Mouse (Mus musculus) ovary, adult 18-20 months (tissue): ENCODE measurements at regions not wholly inside any gene's neighbourhood (a gene's known extent, or its start where the extent isn't known, plus 50 kb on each side); places are given as distances from the start of the nearest gene placed in this dataset.

Experiments used
- DNase-seq: peaks from one replicate; pipeline ENCODE4 v3.0.0; 2022; ENCODE audit warnings: low spot score, mixed read lengths

- no peak for DNase-seq
Measured at GRCm38 (mm10) chr9:23134006-23134405, 88.9 kb upstream of the Bmper start.

- DNase-seq = no peak
Measured at GRCm38 (mm10) chr9:23134421-23135118, 88.3 kb upstream of the Bmper start.

- no peak for DNase-seq
Measured at GRCm38 (mm10) chr9:23136511-23136910, 86.4 kb upstream of the Bmper start.

- DNase-seq = no peak
Measured at GRCm38 (mm10) chr9:23137682-23138210, 85.1 kb upstream of the Bmper start.

GRCm38 (mm10) chr9:23139580-23140162 is 83.2 kb upstream of the Bmper start:
- no peak for DNase-seq

- no peak for DNase-seq
Measured at GRCm38 (mm10) chr9:23144281-23144680, 78.6 kb upstream of the Bmper start.

- DNase-seq = no peak
Measured at GRCm38 (mm10) chr9:23150338-23150737, 72.5 kb upstream of the Bmper start.

GRCm38 (mm10) chr9:23150874-23151273 is 72.0 kb upstream of the Bmper start:
- DNase-seq = no peak

GRCm38 (mm10) chr9:23151953-23152490 is 70.9 kb upstream of the Bmper start:
- no peak for DNase-seq

GRCm38 (mm10) chr9:23156820-23157570 is 65.9 kb upstream of the Bmper start:
- peak; percentile 64 for DNase-seq

GRCm38 (mm10) chr9:23158499-23158898 is 64.4 kb upstream of the Bmper start:
- no peak for DNase-seq

- DNase-seq = no peak
Measured at GRCm38 (mm10) chr9:23161346-23161745, 61.5 kb upstream of the Bmper start.

GRCm38 (mm10) chr9:23167056-23167591 is 55.8 kb upstream of the Bmper start:
- DNase-seq = no peak

- no peak for DNase-seq
Measured at GRCm38 (mm10) chr9:23167716-23168115, 55.2 kb upstream of the Bmper start.

- no peak for DNase-seq
Measured at GRCm38 (mm10) chr9:23168149-23168548, 54.7 kb upstream of the Bmper start.

GRCm38 (mm10) chr9:23171361-23171760 is 51.5 kb upstream of the Bmper start:
- no peak for DNase-seq
